Mouse (Mus musculus) liver, embryonic 14.5 days (tissue): ENCODE data around the gene Flot1. TPM values are rescaled to one million over a fixed set of nuclear protein-coding genes. Genes with fewer than 3 reads are reported as not detected.

Source experiments
- ATAC-seq: fragments of 200-750 bp; cut with Nextera tagmentation; 2 replicates; pipeline ENCODE4 v1.8.0; 2017; ENCODE audit warnings: moderate number of reproducible peaks, mild to moderate bottlenecking, moderate library complexity; ENCODE audit not compliant: insufficient read depth
- DNase-seq, 3 experiments: peaks; one replicate each; pipeline ENCODE4 v3.0.0-alpha.2; 2012 to 2013; ENCODE audit warnings: low read depth in 3 of 3, low spot score in 3 of 3
- H3K27ac ChIP-seq: fragments of 300-500 bp; sonication (generic); 2 replicates; pipeline ENCODE4 v1.5.1; 2014; ENCODE audit warnings: moderate library complexity, mild to moderate bottlenecking, control low read depth, inconsistent platforms
- H3K27me3 ChIP-seq: fragments of 300-500 bp; sonication (generic); 2 replicates; pipeline ENCODE4 v1.6.1; 2014; ENCODE audit warnings: mild to moderate bottlenecking, low read length, moderate library complexity; ENCODE audit not compliant: control insufficient read depth, insufficient read depth
- H3K36me3 ChIP-seq: fragments of 300-500 bp; sonication (generic); replicated peaks from 2 replicates; pipeline ENCODE4 v1.6.1; 2014; ENCODE audit warnings: low read depth; ENCODE audit not compliant: control insufficient read depth, insufficient read depth
- H3K4me1 ChIP-seq, 2 experiments: fragments of 200-500 bp in 1 of 2; fragments of 300-500 bp in 1 of 2; sonication (generic) in 1 of 2; replicated peaks; 2 replicates each; pipeline ENCODE4 v1.6.1; 2012 to 2014; ENCODE audit warnings: antibody characterized with exemption in 1 of 2, inconsistent platforms in 1 of 2, low read length in 1 of 2; ENCODE audit not compliant: control insufficient read depth in 2 of 2, insufficient read depth in 2 of 2
- H3K4me2 ChIP-seq: fragments of 300-500 bp; sonication (generic); 2 replicates; pipeline ENCODE4 v1.6.1; 2014; ENCODE audit warnings: low read depth, mild to moderate bottlenecking, control low read depth, moderate library complexity
- H3K4me3 ChIP-seq, 2 experiments: fragments of 200-500 bp in 1 of 2; fragments of 300-500 bp in 1 of 2; sonication (generic) in 1 of 2; 2 replicates each; pipeline ENCODE4 v1.5.1; 2012 to 2014; ENCODE audit warnings: low read depth in 2 of 2, low read length in 2 of 2, mild to moderate bottlenecking in 2 of 2, control low read depth in 1 of 2, inconsistent platforms in 1 of 2, moderate library complexity in 1 of 2; ENCODE audit not compliant: insufficient read depth in 1 of 2
- H3K9ac ChIP-seq: fragments of 300-500 bp; sonication (generic); replicated peaks from 2 replicates; pipeline ENCODE4 v1.6.1; 2014; ENCODE audit warnings: mild to moderate bottlenecking, control low read depth, moderate library complexity
- H3K9me3 ChIP-seq: fragments of 300-500 bp; sonication (generic); 2 replicates; pipeline ENCODE4 v1.6.1; 2016; ENCODE audit warnings: low read length, mixed read lengths; ENCODE audit not compliant: control insufficient read depth
- CTCF ChIP-seq: IDR thresholded peaks from 2 replicates; pipeline ENCODE4 v1.5.1; 2016; ENCODE audit warnings: antibody characterized with exemption, low read depth, control low read depth
- EP300 ChIP-seq: IDR thresholded peaks from 2 replicates; pipeline ENCODE4 v1.6.1; 2016; ENCODE audit warnings: antibody characterized with exemption, low read depth
- WGBS: fragments of 180-500 bp; shearing (Covaris S2); extraction: QIAGEN DNeasy Blood & Tissue Kit; methylation state at CpG from one replicate; pipeline ENCODE4 v1.1.7; 2014; ENCODE audit not compliant: insufficient replicate concordance; 5-methylcytosine and 5-hydroxymethylcytosine counted together
- polyA plus RNA-seq, 2 experiments: library from polyadenylated mRNA; depleted of rRNA in 1 of 2; stranded (reverse) in 1 of 2; unstranded in 1 of 2; fragments of >200 nt; fragmentation: Nextera tagmentation in 1 of 2; extraction: Ambion mirVana in 1 of 2; gene quantifications; 2 replicates each; pipeline versions ENCODE4 v1.2.1 to v1.2.3; 2012 to 2014

The Flot1 gene
- polyA plus RNA-seq, 2 experiments: 27.8 to 34.7 TPM

GRCm38 (mm10) chr17:35825109-35825850 lies 2.2 kb downstream of the Flot1 start:
- ATAC-seq: no peak
- 72% methylated on average over 13 of the region's 13 CpGs for WGBS
- Histone ChIP-seq H3K36me3 (peaks cover 11% of the 10 kb centered on the region), H3K4me2 (peak overlapping the region; percentile 97; the same call in 1 of the 2 replicates), H3K4me1 (peaks cover 30 to 37% of the 10 kb centered on the region in 2 experiments), H3K27ac (peak overlapping the region; percentile 22), H3K9me3 (no peaks in the 10 kb centered on the region), H3K27me3 (no peaks in the 10 kb centered on the region), H3K4me3 (no peak overlapping the region), H3K9ac (no peak overlapping the region)
- TF ChIP-seq CTCF (no peak), EP300 (peak; percentile 21; the same call in 1 of the 2 replicates)
- DNase-seq: no peak

- peaks cover 6 to 11% of the 10 kb centered on the region in 2 experiments for H3K4me1 ChIP-seq
- peaks cover 38% of the 10 kb centered on the region for H3K36me3 ChIP-seq
- no peak overlapping the region for H3K4me3 ChIP-seq
- peak; percentile 70 for ATAC-seq
- WGBS: 3% methylated on average over 21 of the region's 21 CpGs
- DNase-seq: peak in 2 of 3 experiments; percentile 62 to 72
- TF ChIP-seq CTCF: peak; percentile 99
- TF ChIP-seq EP300: no peak
- H3K9ac ChIP-seq: no peak overlapping the region
- no peak overlapping the region for H3K27ac ChIP-seq
- no peaks in the 10 kb centered on the region for H3K27me3 ChIP-seq
- no peaks in the 10 kb centered on the region for H3K9me3 ChIP-seq
- H3K4me2 ChIP-seq: peak overlapping the region; percentile 28; the same call in 1 of the 2 replicates
These were observed 6.7 kb downstream of the Flot1 start for GRCm38 (mm10) chr17:35829737-35830136.

- H3K9ac ChIP-seq: peak overlapping the region; percentile 21; the same call in 1 of the 2 replicates
- TF ChIP-seq EP300 (no peak), CTCF (no peak)
- no peak overlapping the region for H3K4me2 ChIP-seq
- no peaks in the 10 kb centered on the region for H3K9me3 ChIP-seq
- ATAC-seq (no peak), DNase-seq (no peak)
- no peaks in the 10 kb centered on the region for H3K27me3 ChIP-seq
- H3K36me3 ChIP-seq: peaks cover 54% of the 10 kb centered on the region
- H3K27ac ChIP-seq: no peak overlapping the region; the same call in 1 of the 2 replicates
- WGBS: 69% methylated on average over 8 of the region's 8 CpGs
- H3K4me3 ChIP-seq: no peak overlapping the region
- H3K4me1 ChIP-seq: peaks cover 13 to 22% of the 10 kb centered on the region in 2 experiments
These were observed 9.6 kb downstream of the Flot1 start for GRCm38 (mm10) chr17:35832400-35833238.

GRCm38 (mm10) chr17:35833239-35833751 lies 10.3 kb downstream of the Flot1 start:
- Histone ChIP-seq H3K27me3 (no peaks in the 10 kb centered on the region), H3K4me2 (no peak overlapping the region), H3K4me3 (no peak overlapping the region), H3K9ac (peak overlapping the region; percentile 21; the same call in 1 of the 2 replicates), H3K36me3 (peaks cover 48% of the 10 kb centered on the region), H3K4me1 (peaks cover 13 to 22% of the 10 kb centered on the region in 2 experiments), H3K9me3 (no peaks in the 10 kb centered on the region), H3K27ac (peak overlapping the region; percentile 17; the same call in 1 of the 2 replicates)
- TF ChIP-seq EP300 (no peak), CTCF (no peak)
- DNase-seq (no peak), ATAC-seq (no peak)
- WGBS: 14% methylated on average over 5 of the region's 5 CpGs
